Mouse (Mus musculus): ENCODE measurements around the gene Atoh8.

DNA sequence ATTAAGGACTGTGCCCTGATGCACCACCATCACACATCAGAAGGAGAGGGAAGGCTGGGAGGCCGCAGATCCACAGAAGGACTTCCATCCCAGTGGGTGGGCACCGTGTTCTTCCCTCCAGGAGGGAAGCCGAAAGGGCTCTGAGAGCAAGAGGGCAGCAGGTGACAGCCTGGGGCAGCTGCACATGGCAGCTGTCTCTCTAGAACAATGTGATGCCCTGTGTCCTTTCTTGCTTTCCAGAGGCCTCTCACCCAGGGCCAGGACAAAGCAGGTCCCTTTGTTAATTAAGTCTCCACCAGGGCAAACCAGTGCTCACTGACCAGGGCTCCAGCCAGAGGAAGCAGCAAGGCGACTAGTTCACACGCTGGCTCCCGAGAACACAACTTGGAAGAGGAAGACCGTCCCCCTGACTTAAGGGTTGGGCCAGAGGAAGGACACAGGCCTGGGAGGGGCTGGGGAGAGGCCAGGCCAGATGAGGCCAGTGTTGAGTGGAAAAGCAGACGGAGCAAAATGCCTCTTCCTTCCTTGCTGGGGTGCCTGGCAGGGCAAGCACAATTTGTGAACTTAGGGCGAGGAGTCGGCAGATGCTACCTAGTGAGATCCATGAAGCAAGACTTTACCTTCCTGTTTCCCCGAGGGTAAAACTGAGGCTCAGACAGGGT is 34.7 kb downstream of the Atoh8 start:
- no peak for TF ChIP-seq CTCF (IDR thresholded peaks at IDR 0.05; ENCODE audit: extremely low read depth, insufficient read length, insufficient replicate concordance, low read depth, low read length)
- no peak for TF ChIP-seq POLR2A (IDR thresholded peaks at IDR 0.05; ENCODE audit: low read depth, low read length)
